Mouse (Mus musculus): Measurements from ENCODE around the gene Emc6. TPM values are rescaled to one million over a fixed set of nuclear protein-coding genes. Genes with fewer than 3 reads are reported as not detected.
A peak's percentile ranks its signal among the peaks of the same experiment; 100 is the strongest.

Gene Emc6
- polyA plus RNA-seq (2014; fragmentation: Nextera tagmentation; extraction: Ambion mirVana) = 125 TPM in 2 replicates

GRCm38 (mm10) chr11:73176608-73177508 is at the start of gene Emc6, which contains the start of gene Tax1bp3:
TSS of gene Emc6 (minus strand) at chr11:73177037.
TSS of gene Tax1bp3 (plus strand) at chr11:73177083.
- under 1% methylated on average over 77 of the region's 81 CpGs for WGBS
- ATAC-seq (ENCODE audit: low FRiP score) (peak; percentile 98), DNase-seq (ENCODE audit: low spot score, missing footprints) (peak; percentile 99)
- Histone ChIP-seq H3K9me3 (ENCODE audit: control insufficient read depth, low read length) (no peaks in the 10 kb centered on the region), H3K4me1 (ENCODE audit: control insufficient read depth, insufficient read depth, low read length) (peaks cover 5% of the 10 kb centered on the region; the same call in 1 of the 2 replicates), H3K4me3 (ENCODE audit: low read depth, low read length) (peak within 1 kb of the TSS; percentile 95), H3K9ac (ENCODE audit: low read length) (peak within 1 kb of the TSS; percentile 91), H3K27ac (ENCODE audit: low read depth, low read length) (peak within 1 kb of the TSS; percentile 87), H3K36me3 (ENCODE audit: control insufficient read depth, insufficient read depth, low read length) (no peaks in the 10 kb centered on the region), H3K4me2 (peak within 1 kb of the TSS; percentile 77), H3K27me3 (ENCODE audit: control insufficient read depth, insufficient read depth, low read length) (no peaks in the 10 kb centered on the region)

GRCm38 (mm10) chr11:73225856-73226255 is 49.0 kb upstream of the Emc6 start:
- DNase-seq (ENCODE audit: low spot score, missing footprints) (no peak), ATAC-seq (ENCODE audit: low FRiP score) (no peak)
- Histone ChIP-seq H3K4me2 (no peak overlapping the region), H3K9ac (ENCODE audit: low read length) (no peak overlapping the region), H3K4me1 (ENCODE audit: control insufficient read depth, insufficient read depth, low read length) (no peaks in the 10 kb centered on the region), H3K36me3 (ENCODE audit: control insufficient read depth, insufficient read depth, low read length) (no peaks in the 10 kb centered on the region), H3K4me3 (ENCODE audit: low read depth, low read length) (no peak overlapping the region), H3K27me3 (ENCODE audit: control insufficient read depth, insufficient read depth, low read length) (no peaks in the 10 kb centered on the region), H3K27ac (ENCODE audit: low read depth, low read length) (no peak overlapping the region), H3K9me3 (ENCODE audit: control insufficient read depth, low read length) (no peaks in the 10 kb centered on the region)
- 91% methylated on average over 6 of the region's 6 CpGs for WGBS

GRCm38 (mm10) chr11:73223966-73224365 is 47.1 kb upstream of the Emc6 start:
- Histone ChIP-seq H3K4me3 (ENCODE audit: low read depth, low read length) (no peak overlapping the region), H3K9ac (ENCODE audit: low read length) (no peak overlapping the region), H3K27me3 (ENCODE audit: control insufficient read depth, insufficient read depth, low read length) (no peaks in the 10 kb centered on the region), H3K4me1 (ENCODE audit: control insufficient read depth, insufficient read depth, low read length) (no peaks in the 10 kb centered on the region), H3K27ac (ENCODE audit: low read depth, low read length) (no peak overlapping the region), H3K36me3 (ENCODE audit: control insufficient read depth, insufficient read depth, low read length) (no peaks in the 10 kb centered on the region), H3K9me3 (ENCODE audit: control insufficient read depth, low read length) (no peaks in the 10 kb centered on the region), H3K4me2 (no peak overlapping the region)
- WGBS = 78% methylated on average over 2 of the region's 2 CpGs
- ATAC-seq (ENCODE audit: low FRiP score) = no peak
- DNase-seq (ENCODE audit: low spot score, missing footprints) = no peak

GRCm38 (mm10) chr11:73222846-73223245 is 46.0 kb upstream of the Emc6 start:
- WGBS = 46% methylated on average over 5 of the region's 5 CpGs
- H3K9me3 ChIP-seq (ENCODE audit: control insufficient read depth, low read length) = no peaks in the 10 kb centered on the region
- no peak overlapping the region for H3K9ac ChIP-seq (ENCODE audit: low read length)
- H3K27me3 ChIP-seq (ENCODE audit: control insufficient read depth, insufficient read depth, low read length) = no peaks in the 10 kb centered on the region
- H3K4me2 ChIP-seq = no peak overlapping the region
- H3K27ac ChIP-seq (ENCODE audit: low read depth, low read length) = no peak overlapping the region
- no peaks in the 10 kb centered on the region for H3K4me1 ChIP-seq (ENCODE audit: control insufficient read depth, insufficient read depth, low read length)
- DNase-seq (ENCODE audit: low spot score, missing footprints) = no peak
- ATAC-seq (ENCODE audit: low FRiP score) = no peak
- no peaks in the 10 kb centered on the region for H3K36me3 ChIP-seq (ENCODE audit: control insufficient read depth, insufficient read depth, low read length)
- H3K4me3 ChIP-seq (ENCODE audit: low read depth, low read length) = no peak overlapping the region

GRCm38 (mm10) chr11:73220651-73221050 is 43.8 kb upstream of the Emc6 start:
- DNase-seq (ENCODE audit: low spot score, missing footprints) = no peak
- Histone ChIP-seq H3K4me3 (ENCODE audit: low read depth, low read length) (no peak overlapping the region), H3K9ac (ENCODE audit: low read length) (no peak overlapping the region), H3K27me3 (ENCODE audit: control insufficient read depth, insufficient read depth, low read length) (no peaks in the 10 kb centered on the region), H3K36me3 (ENCODE audit: control insufficient read depth, insufficient read depth, low read length) (no peaks in the 10 kb centered on the region), H3K4me1 (ENCODE audit: control insufficient read depth, insufficient read depth, low read length) (no peaks in the 10 kb centered on the region), H3K9me3 (ENCODE audit: control insufficient read depth, low read length) (no peaks in the 10 kb centered on the region), H3K27ac (ENCODE audit: low read depth, low read length) (no peak overlapping the region), H3K4me2 (no peak overlapping the region)
- 97% methylated on average over 1 of the region's 1 CpGs for WGBS
- ATAC-seq (ENCODE audit: low FRiP score) = no peak

GRCm38 (mm10) chr11:73219671-73220070 is 42.8 kb upstream of the Emc6 start:
- Histone ChIP-seq H3K36me3 (ENCODE audit: control insufficient read depth, insufficient read depth, low read length) (no peaks in the 10 kb centered on the region), H3K9me3 (ENCODE audit: control insufficient read depth, low read length) (no peaks in the 10 kb centered on the region), H3K9ac (ENCODE audit: low read length) (no peak overlapping the region), H3K27ac (ENCODE audit: low read depth, low read length) (no peak overlapping the region), H3K4me1 (ENCODE audit: control insufficient read depth, insufficient read depth, low read length) (no peaks in the 10 kb centered on the region), H3K27me3 (ENCODE audit: control insufficient read depth, insufficient read depth, low read length) (no peaks in the 10 kb centered on the region), H3K4me2 (no peak overlapping the region), H3K4me3 (ENCODE audit: low read depth, low read length) (no peak overlapping the region)
- 63% methylated on average over 2 of the region's 2 CpGs for WGBS
- ATAC-seq (ENCODE audit: low FRiP score) (no peak), DNase-seq (ENCODE audit: low spot score, missing footprints) (no peak)

GRCm38 (mm10) chr11:73213956-73214355 is 37.1 kb upstream of the Emc6 start:
- H3K4me2 ChIP-seq = no peak overlapping the region
- no peak overlapping the region for H3K9ac ChIP-seq (ENCODE audit: low read length)
- no peaks in the 10 kb centered on the region for H3K4me1 ChIP-seq (ENCODE audit: control insufficient read depth, insufficient read depth, low read length)
- H3K36me3 ChIP-seq (ENCODE audit: control insufficient read depth, insufficient read depth, low read length) = no peaks in the 10 kb centered on the region
- DNase-seq (ENCODE audit: low spot score, missing footprints) = no peak
- no peaks in the 10 kb centered on the region for H3K9me3 ChIP-seq (ENCODE audit: control insufficient read depth, low read length)
- H3K27me3 ChIP-seq (ENCODE audit: control insufficient read depth, insufficient read depth, low read length) = no peaks in the 10 kb centered on the region
- no peak overlapping the region for H3K4me3 ChIP-seq (ENCODE audit: low read depth, low read length)
- 82% methylated on average over 3 of the region's 3 CpGs for WGBS
- ATAC-seq (ENCODE audit: low FRiP score) = no peak
- no peak overlapping the region for H3K27ac ChIP-seq (ENCODE audit: low read depth, low read length)

GRCm38 (mm10) chr11:73207621-73208020 is 30.8 kb upstream of the Emc6 start:
- H3K4me2 ChIP-seq = no peak overlapping the region
- no peaks in the 10 kb centered on the region for H3K9me3 ChIP-seq (ENCODE audit: control insufficient read depth, low read length)
- no peaks in the 10 kb centered on the region for H3K27me3 ChIP-seq (ENCODE audit: control insufficient read depth, insufficient read depth, low read length)
- ATAC-seq (ENCODE audit: low FRiP score) (no peak), DNase-seq (ENCODE audit: low spot score, missing footprints) (no peak)
- no peak overlapping the region for H3K4me3 ChIP-seq (ENCODE audit: low read depth, low read length)
- H3K27ac ChIP-seq (ENCODE audit: low read depth, low read length) = no peak overlapping the region
- no peaks in the 10 kb centered on the region for H3K4me1 ChIP-seq (ENCODE audit: control insufficient read depth, insufficient read depth, low read length)
- WGBS = 75% methylated on average over 2 of the region's 2 CpGs
- no peaks in the 10 kb centered on the region for H3K36me3 ChIP-seq (ENCODE audit: control insufficient read depth, insufficient read depth, low read length)
- H3K9ac ChIP-seq (ENCODE audit: low read length) = no peak overlapping the region

GRCm38 (mm10) chr11:73205194-73205593 is 28.4 kb upstream of the Emc6 start:
- Histone ChIP-seq H3K9ac (ENCODE audit: low read length) (no peak overlapping the region), H3K27me3 (ENCODE audit: control insufficient read depth, insufficient read depth, low read length) (no peaks in the 10 kb centered on the region), H3K27ac (ENCODE audit: low read depth, low read length) (no peak overlapping the region), H3K36me3 (ENCODE audit: control insufficient read depth, insufficient read depth, low read length) (no peaks in the 10 kb centered on the region), H3K9me3 (ENCODE audit: control insufficient read depth, low read length) (no peaks in the 10 kb centered on the region), H3K4me2 (no peak overlapping the region), H3K4me1 (ENCODE audit: control insufficient read depth, insufficient read depth, low read length) (no peaks in the 10 kb centered on the region), H3K4me3 (ENCODE audit: low read depth, low read length) (no peak overlapping the region)
- WGBS = 77% methylated on average over 7 of the region's 7 CpGs
- DNase-seq (ENCODE audit: low spot score, missing footprints) (no peak), ATAC-seq (ENCODE audit: low FRiP score) (no peak)

Measured in midbrain, embryonic 11.5 days (tissue).